Mouse (Mus musculus): ENCODE measurements at regions not wholly inside any gene's neighbourhood (a gene's known extent, or its start where the extent isn't known, plus 50 kb on each side); places are given as distances from the start of the nearest gene placed in this dataset.

DNA sequence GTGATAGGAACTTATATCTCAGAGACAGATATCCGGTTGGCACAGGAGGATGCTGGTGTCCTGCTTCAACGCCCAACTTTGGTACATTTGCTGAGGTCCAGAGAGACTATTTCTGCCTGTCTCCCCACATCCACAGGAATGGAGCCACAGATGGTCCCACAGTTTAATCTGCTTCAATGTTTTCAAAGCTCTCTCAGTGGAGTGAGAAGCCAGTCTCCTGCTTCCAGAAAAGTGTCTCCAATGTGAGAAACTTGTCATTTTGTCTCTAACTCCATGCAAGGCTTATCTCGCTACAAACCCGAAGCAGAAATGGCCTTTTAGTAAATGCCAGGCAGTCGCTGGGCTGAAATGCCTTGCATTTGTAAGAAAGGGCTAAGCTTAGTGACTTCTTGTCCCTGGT, 86.9 kb upstream of the Frmd4a start:
- DNase-seq (ENCODE audit: extremely low spot score in 1 of 2, low spot score in 1 of 2) = peak in 1 of 2 experiments; percentile 16

DNA sequence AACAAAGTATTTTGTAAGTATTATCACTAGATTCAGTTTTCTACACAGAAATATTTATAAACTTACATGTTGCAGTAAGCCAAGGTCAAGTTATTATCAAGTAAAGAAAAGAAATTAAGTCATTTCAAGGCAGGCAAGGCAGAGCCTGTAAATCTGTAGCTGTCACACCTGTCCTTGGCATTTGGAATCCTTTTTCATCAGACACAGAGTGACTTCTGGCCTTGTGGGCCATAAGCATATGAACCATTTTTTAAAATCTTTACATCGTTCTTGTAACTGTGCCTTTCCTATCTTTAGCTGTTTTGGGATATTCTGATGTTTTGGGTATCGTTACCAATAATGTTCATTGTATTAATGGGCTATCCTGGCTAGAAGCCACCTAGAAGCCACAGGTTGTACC, 76.7 kb upstream of the Frmd4a start:
- DNase-seq (ENCODE audit: extremely low spot score in 1 of 2, low spot score in 1 of 2) = no peak

DNA sequence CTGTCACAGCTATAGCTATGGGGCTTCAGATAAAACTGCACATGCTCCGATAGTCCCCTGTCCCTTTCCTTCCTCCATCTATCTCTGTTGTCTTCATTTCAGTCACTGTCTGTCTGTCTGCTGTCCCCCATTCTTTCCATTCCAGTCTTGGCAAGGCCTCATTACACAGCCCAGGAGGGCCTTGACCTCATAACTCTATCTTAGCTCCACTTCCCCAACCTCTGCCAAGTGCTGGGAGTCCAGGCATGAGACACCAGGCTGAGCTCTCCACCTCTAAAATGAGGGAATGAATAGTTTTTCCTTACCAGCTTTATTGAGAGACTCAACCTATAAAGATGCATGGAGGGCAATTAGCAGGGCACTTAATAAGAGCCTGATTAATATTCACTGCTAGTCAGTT, 76.0 kb upstream of the Frmd4a start:
- DNase-seq (ENCODE audit: extremely low spot score in 1 of 2, low spot score in 1 of 2) = no peak

GRCm38 (mm10) chr2:3947432-3947831, 70.1 kb upstream of the Frmd4a start:
- no peak for DNase-seq (ENCODE audit: extremely low spot score in 1 of 2, low spot score in 1 of 2)

DNA sequence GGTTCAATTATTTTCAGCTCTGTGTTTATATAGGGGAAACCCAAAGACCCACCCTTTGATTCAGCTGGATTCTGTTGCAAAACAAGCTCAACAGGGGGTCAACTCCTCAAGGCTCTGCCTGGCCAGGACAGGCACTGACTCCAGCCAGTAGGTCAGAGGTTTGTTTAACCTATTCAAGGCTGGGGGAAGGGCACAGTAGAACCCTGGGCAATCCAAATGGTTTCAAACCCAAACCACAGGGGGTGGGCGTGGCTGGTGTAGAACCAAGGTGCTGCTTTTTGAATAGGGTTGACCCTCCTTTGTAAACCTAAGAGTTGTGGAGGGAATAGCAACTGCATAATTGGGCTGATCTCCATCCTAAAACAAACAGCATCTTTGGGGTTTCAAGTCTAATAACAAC, 69.2 kb upstream of the Frmd4a start:
- no peak for DNase-seq (ENCODE audit: extremely low spot score in 1 of 2, low spot score in 1 of 2)

DNA sequence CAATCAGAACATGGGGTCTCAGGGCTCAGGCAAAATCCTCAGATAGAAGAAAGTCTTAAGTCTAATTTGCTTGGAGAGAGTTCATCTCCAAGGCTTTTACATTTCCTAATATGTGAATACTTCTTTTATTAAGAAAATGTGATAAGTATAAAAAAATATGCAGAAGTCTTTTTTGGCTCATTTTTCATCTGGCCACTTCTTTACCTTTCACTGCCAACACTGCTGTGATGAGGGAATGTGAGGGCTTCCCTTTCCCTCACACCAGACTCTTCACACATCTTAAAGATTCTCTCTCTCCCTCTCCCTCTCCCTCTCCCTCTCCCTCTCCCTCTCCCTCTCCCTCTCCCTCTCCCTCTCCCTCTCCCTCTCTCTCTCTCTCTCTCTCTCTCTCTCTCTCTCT, 60.0 kb upstream of the Frmd4a start:
- no peak for DNase-seq (ENCODE audit: extremely low spot score in 1 of 2, low spot score in 1 of 2)

- peak; percentile 67 to 85 for DNase-seq (ENCODE audit: extremely low spot score in 1 of 2, low spot score in 1 of 2)
These were observed 59.4 kb upstream of the Frmd4a start for GRCm38 (mm10) chr2:3958065-3958641.

DNA sequence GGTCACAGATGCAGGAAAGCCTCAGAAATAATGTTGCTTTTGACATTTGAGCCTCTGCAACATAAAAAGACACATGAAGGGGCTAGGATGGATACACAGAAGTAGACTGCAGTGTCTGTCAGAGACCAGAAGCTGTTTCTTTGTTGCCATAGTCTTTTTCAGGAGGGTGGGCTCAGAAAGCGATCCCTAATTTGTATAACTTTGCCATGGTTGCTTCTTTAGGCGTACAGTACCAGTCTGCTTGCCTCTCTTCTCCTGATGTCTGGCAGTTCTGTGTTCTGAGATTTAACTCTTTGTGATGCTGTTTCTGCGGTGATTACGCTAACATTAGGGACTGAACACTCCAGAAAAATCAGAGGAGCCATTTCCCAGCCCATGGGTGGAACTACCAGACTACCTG, 58.8 kb upstream of the Frmd4a start:
- DNase-seq (ENCODE audit: extremely low spot score in 1 of 2, low spot score in 1 of 2) = no peak

- DNase-seq (ENCODE audit: extremely low spot score in 1 of 2, low spot score in 1 of 2) = no peak
These were observed 58.3 kb upstream of the Frmd4a start for GRCm38 (mm10) chr2:3959181-3959580.

DNA sequence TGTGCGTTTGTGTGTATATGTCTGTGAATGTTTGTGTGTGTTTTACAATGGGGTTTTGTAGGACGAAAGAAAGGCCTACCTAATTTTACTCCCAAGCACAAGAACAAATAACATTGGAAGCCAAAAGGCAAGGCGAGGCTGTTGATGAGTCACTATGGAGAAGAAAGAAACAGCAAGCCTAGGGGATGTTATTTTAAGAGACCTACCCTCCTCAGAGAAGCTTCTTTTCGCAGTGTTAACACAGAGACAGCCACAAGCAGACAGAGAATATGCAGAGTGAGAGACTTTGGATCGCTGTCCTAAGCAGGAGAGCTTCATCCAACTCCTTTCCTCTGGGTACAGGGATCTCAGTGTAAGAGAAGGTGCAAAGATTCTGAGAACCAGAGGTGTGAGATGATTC, 57.3 kb upstream of the Frmd4a start:
- DNase-seq (ENCODE audit: extremely low spot score in 1 of 2, low spot score in 1 of 2) = peak; percentile 11 to 56

DNA sequence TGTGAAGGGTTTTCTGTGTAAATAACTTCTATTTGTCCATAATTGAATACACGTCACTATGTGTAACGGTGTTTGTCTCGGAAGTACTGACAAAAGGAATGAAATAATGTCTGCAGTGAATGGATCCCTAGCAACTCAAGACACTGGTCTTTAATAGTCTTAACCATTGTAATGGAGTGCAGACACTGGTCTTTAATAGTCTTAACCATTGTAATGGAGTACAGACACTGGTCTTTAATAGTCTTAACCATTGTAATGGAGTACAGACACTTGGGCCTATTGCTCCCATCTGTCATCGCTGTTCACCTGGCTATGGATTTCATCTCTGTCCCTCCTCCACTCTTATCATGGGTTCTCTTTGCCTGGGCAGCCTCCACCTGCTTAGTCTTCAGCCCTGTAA, 53.2 kb upstream of the Frmd4a start:
- DNase-seq (ENCODE audit: extremely low spot score in 1 of 2, low spot score in 1 of 2) = no peak
